Mouse (Mus musculus): ENCODE data around the gene Ctdsp1. TPM values are rescaled to one million over a fixed set of nuclear protein-coding genes. Genes with fewer than 3 reads are reported as not detected.
A peak's percentile ranks its signal among the peaks of the same experiment; 100 is the strongest.

The Ctdsp1 gene
- total and polyA plus RNA-seq, 2 experiments from 2014 or later = 10.8 to 24.7 TPM

DNA sequence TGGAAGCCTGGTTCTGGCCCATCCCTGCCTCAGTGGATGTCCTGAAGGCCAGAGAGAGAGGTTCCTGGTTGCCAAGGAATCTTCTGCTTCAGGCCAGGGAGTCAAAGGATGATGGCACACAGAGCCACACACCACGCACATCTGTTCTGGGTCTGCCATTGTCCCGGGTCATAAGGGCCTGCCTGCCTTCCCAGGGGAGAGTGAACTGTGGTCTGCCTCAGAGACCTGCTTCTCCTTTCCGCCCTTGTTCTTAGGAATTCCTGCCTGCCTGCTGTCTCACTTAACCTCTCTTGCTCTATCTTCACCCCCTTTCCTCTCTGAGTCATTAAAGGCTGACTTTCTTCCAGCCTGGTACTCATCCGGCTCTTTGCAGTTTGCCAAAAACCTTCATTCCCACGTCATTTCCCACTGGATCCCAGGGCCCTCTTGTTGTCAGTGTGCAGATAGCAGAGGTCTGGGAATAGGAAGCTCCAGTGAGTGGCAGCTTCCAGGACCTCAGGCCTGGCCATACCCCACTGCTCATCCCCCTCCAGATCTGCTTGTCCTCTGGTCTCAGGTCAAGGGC, 38.7 kb upstream of the Ctdsp1 start:
- H3K4me3 ChIP-seq (ENCODE audit: low read depth, low read length) = no peak overlapping the region
- no peaks in the 10 kb centered on the region for H3K27me3 ChIP-seq (ENCODE audit: insufficient read depth, low read length)
- ATAC-seq (no peak), DNase-seq (no peak)
- WGBS = 89% methylated on average over 5 of the region's 5 CpGs
- no peak for TF ChIP-seq CTCF (IDR thresholded peaks at IDR 0.05; ENCODE audit: low read depth)
- H3K36me3 ChIP-seq (ENCODE audit: insufficient read depth) = peaks cover 40% of the 10 kb centered on the region
- no peak overlapping the region for H3K9ac ChIP-seq
- no peaks in the 10 kb centered on the region for H3K9me3 ChIP-seq (ENCODE audit: low read length)
- no peaks in the 10 kb centered on the region for H3K4me1 ChIP-seq (ENCODE audit: insufficient read depth)
- H3K4me2 ChIP-seq (ENCODE audit: low read depth) = no peak overlapping the region
- H3K27ac ChIP-seq (ENCODE audit: low read depth, low read length) = no peak overlapping the region

DNA sequence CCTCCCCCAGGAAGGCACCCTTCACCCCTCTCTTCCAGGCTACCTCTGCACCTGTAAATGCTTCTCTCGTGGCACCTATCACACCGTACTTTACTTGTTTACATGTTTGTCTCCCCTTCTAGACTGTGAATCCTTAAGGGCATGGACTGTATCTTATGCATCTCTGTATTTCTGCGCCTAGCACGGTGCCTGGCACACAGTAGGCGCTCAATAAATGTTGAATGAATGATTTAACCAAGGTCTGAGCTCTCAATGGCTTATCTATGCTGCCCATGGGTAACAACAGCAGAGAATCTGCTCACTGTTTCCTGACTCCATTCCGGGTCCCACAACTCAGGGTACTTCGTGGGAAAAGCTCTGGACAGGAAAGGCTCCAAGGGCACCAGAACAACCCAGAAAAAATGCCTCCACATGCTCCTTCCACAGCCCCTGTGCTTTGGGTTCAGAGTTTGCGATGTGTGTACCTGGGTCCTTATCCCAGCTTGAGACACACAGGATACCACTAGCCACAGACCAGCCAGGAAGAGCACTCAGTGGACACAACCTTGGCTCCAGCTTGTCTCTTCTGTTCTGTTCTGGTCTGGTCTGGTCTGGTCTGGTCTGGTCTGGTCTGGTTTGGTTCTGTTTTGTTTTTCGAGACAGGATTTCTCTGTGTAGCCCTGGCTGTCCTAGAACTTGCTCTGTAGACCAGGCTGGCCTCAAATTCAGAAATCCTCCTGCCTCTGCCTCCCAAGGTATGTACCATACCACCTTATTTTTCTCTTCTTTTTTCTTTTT, 37.7 kb upstream of the Ctdsp1 start:
- WGBS = 93% methylated on average over 9 of the region's 9 CpGs
- Histone ChIP-seq H3K9ac (no peak overlapping the region), H3K9me3 (ENCODE audit: low read length) (no peaks in the 10 kb centered on the region), H3K27ac (ENCODE audit: low read depth, low read length) (no peak overlapping the region), H3K4me1 (ENCODE audit: insufficient read depth) (no peaks in the 10 kb centered on the region), H3K27me3 (ENCODE audit: insufficient read depth, low read length) (no peaks in the 10 kb centered on the region), H3K36me3 (ENCODE audit: insufficient read depth) (peaks cover 39% of the 10 kb centered on the region), H3K4me3 (ENCODE audit: low read depth, low read length) (no peak overlapping the region), H3K4me2 (ENCODE audit: low read depth) (no peak overlapping the region)
- ATAC-seq (no peak), DNase-seq (no peak)
- TF ChIP-seq CTCF (IDR thresholded peaks at IDR 0.05; ENCODE audit: low read depth) = no peak

DNA sequence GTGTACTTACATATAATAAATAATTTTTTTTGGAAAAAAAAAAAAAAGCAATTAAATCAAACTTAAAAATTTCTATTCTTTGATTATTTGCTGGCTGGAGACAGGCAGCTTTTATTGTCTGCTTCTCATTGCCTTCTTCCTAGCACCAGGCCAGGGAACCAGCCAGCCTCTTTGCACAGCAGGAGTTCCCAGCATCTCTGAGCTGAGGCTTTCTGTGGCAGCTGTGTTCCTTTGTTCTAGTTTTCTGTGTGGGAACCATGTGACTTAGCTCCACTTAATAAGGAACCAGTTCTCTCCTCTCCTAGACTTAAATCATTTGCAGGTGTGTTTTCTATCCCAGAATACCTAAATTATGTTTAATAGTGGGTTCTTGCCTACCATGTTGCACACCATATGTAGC, 33.8 kb upstream of the Ctdsp1 start:
- Histone ChIP-seq H3K9me3 (ENCODE audit: low read length) (no peaks in the 10 kb centered on the region), H3K9ac (no peak overlapping the region), H3K36me3 (ENCODE audit: insufficient read depth) (peaks cover 11% of the 10 kb centered on the region; the same call in 1 of the 2 replicates), H3K4me2 (ENCODE audit: low read depth) (no peak overlapping the region), H3K4me1 (ENCODE audit: insufficient read depth) (no peaks in the 10 kb centered on the region), H3K27me3 (ENCODE audit: insufficient read depth, low read length) (no peaks in the 10 kb centered on the region), H3K4me3 (ENCODE audit: low read depth, low read length) (no peak overlapping the region), H3K27ac (ENCODE audit: low read depth, low read length) (no peak overlapping the region)
- DNase-seq (no peak), ATAC-seq (no peak)
- TF ChIP-seq CTCF (IDR thresholded peaks at IDR 0.05; ENCODE audit: low read depth) = no peak

DNA sequence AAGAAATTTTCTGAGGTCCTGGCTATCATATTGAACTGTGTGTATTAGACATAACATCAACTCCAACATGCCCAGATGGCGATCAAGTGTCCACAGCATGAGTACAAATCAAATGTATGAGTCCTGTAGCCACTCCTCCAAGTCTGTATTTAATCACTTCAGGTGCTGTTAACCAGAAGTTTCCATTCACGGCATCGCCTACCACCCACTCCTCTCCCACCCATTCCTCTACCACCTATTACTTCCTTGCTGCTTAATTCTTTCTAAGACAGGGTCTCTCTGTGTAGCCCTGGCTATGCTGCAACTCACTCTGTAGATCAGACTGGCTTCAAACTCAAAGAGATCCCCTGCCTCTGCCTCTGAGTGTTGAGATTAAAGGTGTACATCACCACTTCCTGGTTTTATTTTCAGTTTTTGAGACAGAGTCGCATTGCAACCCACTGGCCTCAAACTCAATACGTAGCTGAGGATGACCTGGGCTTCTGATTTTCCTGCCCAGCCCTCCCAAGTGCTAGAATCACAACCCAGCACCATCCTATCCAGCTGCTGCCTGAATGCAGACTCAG, 31.3 kb upstream of the Ctdsp1 start:
- ATAC-seq (no peak), DNase-seq (no peak)
- WGBS = 88% methylated on average over 5 of the region's 5 CpGs
- Histone ChIP-seq H3K36me3 (ENCODE audit: insufficient read depth) (no peaks in the 10 kb centered on the region), H3K4me1 (ENCODE audit: insufficient read depth) (no peaks in the 10 kb centered on the region), H3K4me3 (ENCODE audit: low read depth, low read length) (no peak overlapping the region), H3K9me3 (ENCODE audit: low read length) (no peaks in the 10 kb centered on the region), H3K9ac (no peak overlapping the region), H3K4me2 (ENCODE audit: low read depth) (no peak overlapping the region), H3K27ac (ENCODE audit: low read depth, low read length) (no peak overlapping the region), H3K27me3 (ENCODE audit: insufficient read depth, low read length) (no peaks in the 10 kb centered on the region)
- TF ChIP-seq CTCF (IDR thresholded peaks at IDR 0.05; ENCODE audit: low read depth) = no peak

DNA sequence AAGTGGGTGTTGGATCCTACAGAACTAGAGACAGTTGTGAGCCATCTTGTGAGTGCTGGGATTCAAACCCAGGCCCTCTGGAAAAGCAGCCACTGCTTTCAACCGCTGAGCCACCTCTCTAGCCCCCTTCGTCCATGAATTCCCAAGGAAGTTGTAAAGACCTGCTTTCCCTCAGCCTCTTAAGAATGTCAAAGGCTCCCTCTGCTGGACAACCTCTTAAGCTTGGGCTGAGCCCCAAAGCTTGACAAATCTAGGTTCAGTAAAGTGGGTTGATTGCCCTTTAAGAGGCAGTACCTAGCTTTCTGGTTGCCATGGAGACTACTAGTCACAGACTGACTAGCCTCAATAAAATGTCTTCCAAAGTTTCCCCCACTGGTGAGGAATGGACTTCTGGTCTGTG, 29.5 kb upstream of the Ctdsp1 start, which contains the start of gene Catip:
Catip (plus strand) TSS at position 297 of the 400 bp plus-strand sequence.
- no peak within 1 kb of the TSS for H3K4me3 ChIP-seq (ENCODE audit: low read depth, low read length)
- no peak within 1 kb of the TSS for H3K27ac ChIP-seq (ENCODE audit: low read depth, low read length)
- H3K4me1 ChIP-seq (ENCODE audit: insufficient read depth) = no peaks in the 10 kb centered on the region
- no peak within 1 kb of the TSS for H3K4me2 ChIP-seq (ENCODE audit: low read depth)
- TF ChIP-seq CTCF (IDR thresholded peaks at IDR 0.05; ENCODE audit: low read depth) = peak; percentile 87
- H3K36me3 ChIP-seq (ENCODE audit: insufficient read depth) = no peaks in the 10 kb centered on the region
- peak; percentile 90 for DNase-seq
- ATAC-seq = peak; percentile 92
- H3K27me3 ChIP-seq (ENCODE audit: insufficient read depth, low read length) = no peaks in the 10 kb centered on the region
- 3% methylated on average over 2 of the region's 2 CpGs for WGBS
- H3K9me3 ChIP-seq (ENCODE audit: low read length) = no peaks in the 10 kb centered on the region
- H3K9ac ChIP-seq = 0 out of 2 replicates have a peak within 1 kb of the TSS, but pooled peaks have one; percentile 0

DNA sequence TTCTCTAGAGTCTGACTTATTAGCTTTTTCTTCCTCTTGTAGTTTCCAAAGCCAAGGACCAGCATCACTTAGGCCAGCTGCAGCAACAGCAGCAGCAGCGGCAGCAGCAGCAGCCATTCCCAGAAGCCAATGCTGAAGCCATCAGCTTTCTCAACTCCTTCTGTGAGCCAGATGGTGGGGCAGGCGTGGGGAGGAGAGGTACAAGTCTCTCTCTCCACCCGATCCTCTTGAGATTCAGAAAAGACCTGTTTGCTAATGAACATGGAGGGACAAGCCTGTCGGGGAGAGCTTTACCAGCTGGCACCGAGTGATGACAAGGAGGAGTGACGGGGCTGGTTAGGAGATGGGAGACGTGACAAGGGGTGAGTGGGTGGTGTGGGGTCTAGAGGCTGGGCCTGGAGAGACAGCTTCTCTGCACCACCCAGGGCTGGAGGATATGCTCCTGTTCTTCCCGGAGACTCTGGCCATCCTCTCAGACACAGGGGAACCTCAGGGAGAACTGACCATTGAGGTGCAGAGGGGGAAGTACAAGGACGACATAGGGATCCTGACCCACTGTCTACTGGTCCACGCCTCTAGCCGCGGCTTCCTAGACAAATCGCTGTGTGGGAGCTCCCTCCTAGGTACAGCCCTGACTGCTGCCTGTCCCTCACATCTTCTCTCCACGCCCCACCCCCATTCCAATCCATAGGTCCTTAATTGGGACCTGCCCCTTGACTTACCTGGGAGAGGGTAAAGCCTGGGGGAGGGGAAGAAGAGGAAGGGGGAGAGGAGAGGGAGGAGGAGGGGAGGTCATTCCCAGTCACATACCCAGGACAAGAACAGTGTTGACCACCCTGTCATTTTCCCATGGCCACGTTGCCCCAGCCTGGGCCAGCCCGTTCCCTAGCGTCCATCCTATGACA, 28.7 kb upstream of the Ctdsp1 start:
- no peaks in the 10 kb centered on the region for H3K27me3 ChIP-seq (ENCODE audit: insufficient read depth, low read length)
- 70% methylated on average over 17 of the region's 17 CpGs for WGBS
- H3K4me2 ChIP-seq (ENCODE audit: low read depth) = no peak overlapping the region
- H3K9me3 ChIP-seq (ENCODE audit: low read length) = no peaks in the 10 kb centered on the region
- no peaks in the 10 kb centered on the region for H3K4me1 ChIP-seq (ENCODE audit: insufficient read depth)
- ATAC-seq (peak; percentile 16; the same call in 1 of the 2 replicates), DNase-seq (no peak)
- H3K36me3 ChIP-seq (ENCODE audit: insufficient read depth) = no peaks in the 10 kb centered on the region
- H3K9ac ChIP-seq = 0 out of 2 replicates have a peak overlapping the region, but pooled peaks have one; percentile 0
- H3K4me3 ChIP-seq (ENCODE audit: low read depth, low read length) = no peak overlapping the region
- no peak overlapping the region for H3K27ac ChIP-seq (ENCODE audit: low read depth, low read length)
- no peak for TF ChIP-seq CTCF (IDR thresholded peaks at IDR 0.05; ENCODE audit: low read depth)
